Mouse (Mus musculus): ENCODE results near the gene Il9r. TPM values are rescaled to one million over a fixed set of nuclear protein-coding genes. Genes with fewer than 3 reads are reported as not detected.
A peak's percentile ranks its signal among the peaks of the same experiment; 100 is the strongest.

Gene Il9r
- total and polyA plus RNA-seq, 2 experiments = 0.07 TPM; not detected in 1

DNA sequence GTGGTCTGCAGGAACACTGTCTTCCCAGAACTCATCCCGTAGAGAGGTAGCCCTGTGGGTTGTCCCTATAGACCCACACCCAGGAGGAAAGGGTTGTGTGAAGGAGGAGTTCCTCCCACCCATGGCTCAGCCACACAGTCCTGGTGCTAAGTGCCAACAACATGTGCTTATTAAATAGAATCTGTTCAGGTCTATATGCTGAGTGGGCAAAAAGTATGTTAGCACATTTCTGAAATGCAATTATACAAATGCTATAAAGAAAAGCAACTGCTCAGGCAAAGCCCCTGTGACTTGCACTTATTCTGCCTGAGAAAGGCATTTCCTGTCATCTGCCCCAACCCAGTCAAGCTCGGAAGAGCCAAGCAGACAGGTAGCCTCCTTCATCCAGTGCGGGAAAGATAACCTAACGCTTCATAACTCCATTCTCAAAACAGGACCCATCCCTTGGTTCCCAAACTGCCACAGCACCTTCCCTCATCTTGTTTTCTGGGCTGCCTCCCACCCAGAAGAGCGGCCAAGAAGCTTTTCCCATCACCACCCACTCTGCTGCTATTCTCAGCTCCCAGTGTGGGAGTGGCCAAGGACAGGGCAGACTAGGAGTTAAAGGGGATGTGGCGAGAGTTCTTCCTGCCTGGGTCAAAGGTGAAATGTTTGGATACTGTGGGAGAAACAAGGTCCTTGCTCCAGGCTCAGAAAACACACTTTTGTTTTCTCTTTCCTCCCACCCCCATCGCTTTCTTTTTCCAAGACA lies 43.3 kb upstream of the Il9r start:
- peaks cover 27% of the 10 kb centered on the region for H3K36me3 ChIP-seq (ENCODE audit: control insufficient read depth, insufficient read depth, low read length)
- no peak overlapping the region for H3K9ac ChIP-seq (ENCODE audit: low read depth, low read length)
- no peaks in the 10 kb centered on the region for H3K27me3 ChIP-seq (ENCODE audit: control insufficient read depth, insufficient read depth, low read length)
- no peak for DNase-seq (ENCODE audit: extremely low read depth, low read depth, low spot score)
- H3K4me3 ChIP-seq (ENCODE audit: insufficient read depth, low read depth, low read length) = no peak overlapping the region
- TF ChIP-seq CTCF (IDR thresholded peaks at IDR 0.05; ENCODE audit: low read depth, low read length) (no peak), POLR2A (IDR thresholded peaks at IDR 0.05; ENCODE audit: extremely low read depth, insufficient read depth, low read length) (no peak)
- H3K27ac ChIP-seq (replicated peaks; ENCODE audit: insufficient read depth, low read depth, low read length) = no peak overlapping the region
- WGBS = 76% methylated on average over 7 of the region's 7 CpGs
- H3K4me1 ChIP-seq (ENCODE audit: control insufficient read depth, insufficient read depth, low read length) = no peaks in the 10 kb centered on the region
- no peaks in the 10 kb centered on the region for H3K79me2 ChIP-seq (ENCODE audit: control insufficient read depth, insufficient read depth, low read length)

DNA sequence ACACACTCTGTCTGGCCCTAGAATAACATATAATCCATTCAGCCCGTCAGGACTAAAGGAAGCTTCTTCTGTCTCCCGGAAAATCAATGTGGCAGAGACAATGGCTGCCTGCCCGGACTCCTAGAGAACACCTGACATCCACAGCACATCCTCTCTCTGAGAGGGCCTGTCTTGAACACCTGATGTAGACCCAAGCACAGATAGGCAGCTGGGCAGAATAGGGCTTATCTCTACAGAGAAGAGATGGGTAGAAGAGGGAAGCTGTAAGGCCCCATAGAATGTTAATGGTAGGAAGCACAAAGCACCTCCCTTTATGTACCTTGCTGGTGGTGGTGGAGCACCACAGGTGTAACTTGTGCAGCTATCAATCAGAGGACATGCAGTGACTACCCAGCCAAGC lies 42.1 kb upstream of the Il9r start:
- H3K4me1 ChIP-seq (ENCODE audit: control insufficient read depth, insufficient read depth, low read length) = no peaks in the 10 kb centered on the region
- no peak overlapping the region for H3K9ac ChIP-seq (ENCODE audit: low read depth, low read length)
- TF ChIP-seq CTCF (IDR thresholded peaks at IDR 0.05; ENCODE audit: low read depth, low read length) = no peak
- TF ChIP-seq POLR2A (IDR thresholded peaks at IDR 0.05; ENCODE audit: extremely low read depth, insufficient read depth, low read length) = no peak
- 64% methylated on average over 3 of the region's 3 CpGs for WGBS
- H3K4me3 ChIP-seq (ENCODE audit: insufficient read depth, low read depth, low read length) = no peak overlapping the region
- DNase-seq (ENCODE audit: extremely low read depth, low read depth, low spot score) = no peak
- H3K79me2 ChIP-seq (ENCODE audit: control insufficient read depth, insufficient read depth, low read length) = no peaks in the 10 kb centered on the region
- no peaks in the 10 kb centered on the region for H3K27me3 ChIP-seq (ENCODE audit: control insufficient read depth, insufficient read depth, low read length)
- H3K27ac ChIP-seq (replicated peaks; ENCODE audit: insufficient read depth, low read depth, low read length) = no peak overlapping the region
- peaks cover 20% of the 10 kb centered on the region for H3K36me3 ChIP-seq (ENCODE audit: control insufficient read depth, insufficient read depth, low read length)

DNA sequence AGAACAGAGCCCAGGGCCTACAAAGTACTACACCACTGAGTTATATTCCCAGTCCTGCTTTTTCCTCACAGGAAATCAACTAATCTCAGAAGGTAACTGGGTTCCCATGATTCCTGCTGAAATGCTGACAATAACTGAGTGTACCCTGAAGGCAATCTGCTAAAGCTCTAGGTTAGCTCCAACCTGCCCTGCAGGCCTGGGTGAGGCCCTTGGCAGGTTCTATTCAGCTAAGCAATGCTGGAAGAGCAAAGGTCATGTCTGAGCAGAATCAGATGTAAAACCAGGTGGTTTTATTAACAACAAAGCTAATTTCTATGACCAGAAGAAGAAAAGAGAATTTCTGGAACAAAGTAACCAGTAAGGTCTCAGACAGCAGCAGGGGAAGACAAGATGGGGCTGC lies 41.3 kb upstream of the Il9r start:
- Histone ChIP-seq H3K27me3 (ENCODE audit: control insufficient read depth, insufficient read depth, low read length) (no peaks in the 10 kb centered on the region), H3K4me1 (ENCODE audit: control insufficient read depth, insufficient read depth, low read length) (no peaks in the 10 kb centered on the region), H3K4me3 (ENCODE audit: insufficient read depth, low read depth, low read length) (no peak overlapping the region), H3K79me2 (ENCODE audit: control insufficient read depth, insufficient read depth, low read length) (no peaks in the 10 kb centered on the region), H3K36me3 (ENCODE audit: control insufficient read depth, insufficient read depth, low read length) (peaks cover 13% of the 10 kb centered on the region), H3K9ac (ENCODE audit: low read depth, low read length) (no peak overlapping the region), H3K27ac (replicated peaks; ENCODE audit: insufficient read depth, low read depth, low read length) (no peak overlapping the region)
- peak; percentile 31 for DNase-seq (ENCODE audit: extremely low read depth, low read depth, low spot score)
- TF ChIP-seq POLR2A (IDR thresholded peaks at IDR 0.05; ENCODE audit: extremely low read depth, insufficient read depth, low read length) (no peak), CTCF (IDR thresholded peaks at IDR 0.05; ENCODE audit: low read depth, low read length) (no peak)

DNA sequence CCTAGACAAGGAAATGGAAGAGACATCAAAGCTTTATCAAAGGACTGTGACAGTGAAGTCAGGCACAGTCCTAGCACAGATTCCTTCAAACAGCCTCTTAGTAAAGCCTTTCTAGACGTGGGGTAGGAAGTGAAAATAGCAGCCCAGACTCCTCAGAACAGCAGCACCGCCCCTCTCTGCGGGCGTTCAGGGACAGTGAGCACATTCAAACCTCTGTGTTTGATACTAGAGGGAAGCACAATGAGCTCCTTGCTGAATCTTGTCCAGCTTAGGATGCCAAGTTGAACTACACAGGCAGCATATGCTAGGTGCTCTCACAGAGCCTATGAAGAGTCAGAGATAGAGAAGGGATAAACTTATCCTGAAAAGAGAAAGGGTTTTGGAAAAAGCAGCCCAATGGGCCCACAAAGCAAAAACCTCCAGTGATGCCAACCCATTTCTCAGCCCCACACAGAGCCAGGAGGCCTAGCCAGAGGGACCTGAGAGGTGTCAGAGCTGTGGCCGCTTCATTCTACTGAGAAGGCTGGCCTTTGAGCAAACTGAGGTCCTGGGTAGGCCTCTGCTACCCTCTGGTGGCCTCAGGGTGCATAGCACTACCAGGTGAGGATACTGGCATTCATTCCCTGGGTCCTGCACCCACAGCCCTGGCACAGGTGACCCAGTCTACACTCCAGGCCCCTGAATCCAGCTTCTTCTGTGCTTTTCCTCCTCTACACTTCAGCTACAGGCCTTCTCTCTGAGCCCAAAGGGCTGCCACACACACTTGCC lies 38.2 kb upstream of the Il9r start:
- no peak for TF ChIP-seq POLR2A (IDR thresholded peaks at IDR 0.05; ENCODE audit: extremely low read depth, insufficient read depth, low read length)
- peak; percentile 99 for TF ChIP-seq CTCF (IDR thresholded peaks at IDR 0.05; ENCODE audit: low read depth, low read length)
- H3K79me2 ChIP-seq (ENCODE audit: control insufficient read depth, insufficient read depth, low read length) = no peaks in the 10 kb centered on the region
- WGBS = 63% methylated on average over 5 of the region's 5 CpGs
- DNase-seq (ENCODE audit: extremely low read depth, low read depth, low spot score) = peak; percentile 24
- no peak overlapping the region for H3K9ac ChIP-seq (ENCODE audit: low read depth, low read length)
- no peaks in the 10 kb centered on the region for H3K4me1 ChIP-seq (ENCODE audit: control insufficient read depth, insufficient read depth, low read length)
- no peak overlapping the region for H3K27ac ChIP-seq (replicated peaks; ENCODE audit: insufficient read depth, low read depth, low read length)
- H3K4me3 ChIP-seq (ENCODE audit: insufficient read depth, low read depth, low read length) = no peak overlapping the region
- H3K36me3 ChIP-seq (ENCODE audit: control insufficient read depth, insufficient read depth, low read length) = peaks cover 6% of the 10 kb centered on the region
- H3K27me3 ChIP-seq (ENCODE audit: control insufficient read depth, insufficient read depth, low read length) = no peaks in the 10 kb centered on the region

DNA sequence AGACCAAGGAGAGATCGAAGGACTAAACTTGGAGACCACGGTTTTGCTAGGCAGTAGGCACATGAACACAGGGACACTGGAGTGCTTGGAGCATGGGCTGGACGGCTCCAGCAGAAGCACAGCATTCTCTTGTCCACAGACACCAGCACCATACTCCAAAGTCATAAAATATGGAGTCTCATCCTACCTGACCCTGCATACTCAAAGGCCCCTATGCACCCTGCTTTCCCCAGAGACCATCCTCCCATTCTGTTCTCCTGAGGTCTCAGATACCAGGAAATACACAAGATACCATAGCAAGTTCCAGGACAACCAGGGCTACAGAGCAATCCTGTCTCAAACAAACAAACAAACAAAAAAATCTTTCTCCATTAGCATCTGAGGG lies 37.3 kb upstream of the Il9r start:
- Histone ChIP-seq H3K4me1 (ENCODE audit: control insufficient read depth, insufficient read depth, low read length) (no peaks in the 10 kb centered on the region), H3K27me3 (ENCODE audit: control insufficient read depth, insufficient read depth, low read length) (no peaks in the 10 kb centered on the region), H3K27ac (replicated peaks; ENCODE audit: insufficient read depth, low read depth, low read length) (no peak overlapping the region), H3K4me3 (ENCODE audit: insufficient read depth, low read depth, low read length) (no peak overlapping the region), H3K36me3 (ENCODE audit: control insufficient read depth, insufficient read depth, low read length) (peaks cover 6% of the 10 kb centered on the region), H3K79me2 (ENCODE audit: control insufficient read depth, insufficient read depth, low read length) (no peaks in the 10 kb centered on the region), H3K9ac (ENCODE audit: low read depth, low read length) (no peak overlapping the region)
- no peak for DNase-seq (ENCODE audit: extremely low read depth, low read depth, low spot score)
- 88% methylated on average over 3 of the region's 3 CpGs for WGBS
- TF ChIP-seq POLR2A (IDR thresholded peaks at IDR 0.05; ENCODE audit: extremely low read depth, insufficient read depth, low read length) (no peak), CTCF (IDR thresholded peaks at IDR 0.05; ENCODE audit: low read depth, low read length) (no peak)
